Mouse (Mus musculus) heart, embryonic 11.5 days (tissue): ENCODE results near the gene Dnajc7. TPM values are rescaled to one million over a fixed set of nuclear protein-coding genes. Genes with fewer than 3 reads are reported as not detected.

Experiments used
- ATAC-seq: fragments of 200-750 bp; cut with Nextera tagmentation; replicated peaks from 2 replicates; pipeline ENCODE4 v1.8.0; 2017; ENCODE audit warnings: moderate library complexity; ENCODE audit not compliant: insufficient number of reproducible peaks, low FRiP score, low TSS enrichment
- H3K27ac ChIP-seq: fragments of 300-500 bp; sonication (generic); 2 replicates; pipeline ENCODE4 v1.5.1; 2014; ENCODE audit warnings: mild to moderate bottlenecking, low read depth, low read length
- H3K27me3 ChIP-seq: fragments of 300-500 bp; sonication (generic); 2 replicates; pipeline ENCODE4 v1.6.1; 2014; ENCODE audit warnings: mild to moderate bottlenecking, low read length, mixed read lengths; ENCODE audit not compliant: control insufficient read depth, insufficient read depth
- H3K36me3 ChIP-seq: fragments of 300-500 bp; sonication (generic); 2 replicates; pipeline ENCODE4 v1.6.1; 2014; ENCODE audit warnings: mild to moderate bottlenecking, low read length, moderate library complexity, mixed read lengths; ENCODE audit not compliant: control insufficient read depth, insufficient read depth
- H3K4me1 ChIP-seq: fragments of 300-500 bp; sonication (generic); 2 replicates; pipeline ENCODE4 v1.6.1; 2014; ENCODE audit warnings: low read length; ENCODE audit not compliant: control insufficient read depth, insufficient read depth
- H3K4me2 ChIP-seq: fragments of 300-500 bp; sonication (generic); 2 replicates; pipeline ENCODE4 v1.6.1; 2014; ENCODE audit warnings: mild to moderate bottlenecking, moderate library complexity
- H3K4me3 ChIP-seq: fragments of 300-500 bp; sonication (generic); 2 replicates; pipeline ENCODE4 v1.5.1; 2014; ENCODE audit warnings: low read depth, low read length
- H3K9ac ChIP-seq: fragments of 300-500 bp; sonication (generic); 2 replicates; pipeline ENCODE4 v1.6.1; 2014; ENCODE audit warnings: mild to moderate bottlenecking, low read depth, low read length, moderate library complexity
- H3K9me3 ChIP-seq: fragments of 300-500 bp; sonication (generic); replicated peaks from 2 replicates; pipeline ENCODE4 v1.6.1; 2016; ENCODE audit warnings: low read length; ENCODE audit not compliant: control insufficient read depth
- WGBS: fragments of 180-500 bp; shearing (Covaris S2); extraction: QIAGEN DNeasy Blood & Tissue Kit; methylation state at CpG from one replicate; pipeline ENCODE4 v1.1.7; 2014; ENCODE audit not compliant: insufficient replicate concordance; 5-methylcytosine and 5-hydroxymethylcytosine counted together
- polyA plus RNA-seq: library from polyadenylated mRNA; unstranded; fragments of >200 nt; fragmentation: Nextera tagmentation; extraction: Ambion mirVana; gene quantifications from 2 replicates; pipeline ENCODE4 v1.2.1, GENCODE M21; 2014

Dnajc7 gene
- polyA plus RNA-seq, 1 experiment from 2014 or later = 69.4 TPM

GRCm38 (mm10) chr11:100548141-100548540 lies 71.8 kb downstream of the Dnajc7 start:
- no peak overlapping the region for H3K4me3 ChIP-seq
- whole genome bisulfite sequencing = 60% methylated on average over 6 of the region's 6 CpGs
- H3K4me1 ChIP-seq = no peaks in the 10 kb centered on the region
- H3K9ac ChIP-seq = no peak overlapping the region
- no peak overlapping the region for H3K4me2 ChIP-seq
- H3K27ac ChIP-seq = no peak overlapping the region
- H3K36me3 ChIP-seq = no peaks in the 10 kb centered on the region
- no peaks in the 10 kb centered on the region for H3K27me3 ChIP-seq
- ATAC-seq = no peak
- H3K9me3 ChIP-seq = no peaks in the 10 kb centered on the region

- Histone ChIP-seq H3K27me3 (no peaks in the 10 kb centered on the region), H3K9ac (no peak overlapping the region), H3K4me1 (no peaks in the 10 kb centered on the region), H3K27ac (no peak overlapping the region), H3K9me3 (no peaks in the 10 kb centered on the region), H3K4me3 (no peak overlapping the region), H3K36me3 (no peaks in the 10 kb centered on the region), H3K4me2 (no peak overlapping the region)
- 82% methylated on average over 6 of the region's 6 CpGs for WGBS
- ATAC-seq = no peak
Observed at GRCm38 (mm10) chr11:100546955-100547354, 73.0 kb downstream of the Dnajc7 start.

GRCm38 (mm10) chr11:100545746-100546085 lies 74.3 kb downstream of the Dnajc7 start:
- Histone ChIP-seq H3K4me1 (0 out of 2 replicates have a peak, but pooled peaks cover 3% of the 10 kb centered on the region), H3K9me3 (no peaks in the 10 kb centered on the region), H3K4me3 (peak overlapping the region; percentile 45), H3K36me3 (no peaks in the 10 kb centered on the region), H3K9ac (peak overlapping the region; percentile 53; the same call in 1 of the 2 replicates), H3K27me3 (no peaks in the 10 kb centered on the region), H3K4me2 (peak overlapping the region; percentile 75), H3K27ac (peak overlapping the region; percentile 24; the same call in 1 of the 2 replicates)
- WGBS = 26% methylated on average over 7 of the region's 7 CpGs
- no peak for ATAC-seq

- Histone ChIP-seq H3K4me3 (peak within 1 kb of the TSS; percentile 45), H3K4me1 (0 out of 2 replicates have a peak, but pooled peaks cover 3% of the 10 kb centered on the region), H3K27ac (peak within 1 kb of the TSS; percentile 24; the same call in 1 of the 2 replicates), H3K9ac (peak within 1 kb of the TSS; percentile 76), H3K36me3 (no peaks in the 10 kb centered on the region), H3K27me3 (no peaks in the 10 kb centered on the region), H3K9me3 (no peaks in the 10 kb centered on the region), H3K4me2 (peak within 1 kb of the TSS; percentile 75)
- peak; percentile 94 for ATAC-seq
- 5% methylated on average over 28 of the region's 28 CpGs for WGBS
Observed at GRCm38 (mm10) chr11:100544832-100545745, 74.9 kb downstream of the Dnajc7 start, which contains the start of gene Ttc25. Ttc25 (plus strand) TSS chr11:100545607.

- Histone ChIP-seq H3K27me3 (no peaks in the 10 kb centered on the region), H3K9ac (no peak overlapping the region), H3K4me1 (0 out of 2 replicates have a peak, but pooled peaks cover 3% of the 10 kb centered on the region), H3K4me3 (no peak overlapping the region), H3K9me3 (no peaks in the 10 kb centered on the region), H3K4me2 (no peak overlapping the region), H3K36me3 (no peaks in the 10 kb centered on the region), H3K27ac (no peak overlapping the region)
- no peak for ATAC-seq
- 57% methylated on average over 2 of the region's 2 CpGs for WGBS
Observed at GRCm38 (mm10) chr11:100541577-100541976, 78.4 kb downstream of the Dnajc7 start.

GRCm38 (mm10) chr11:100540966-100541365 lies 79.0 kb downstream of the Dnajc7 start:
- no peaks in the 10 kb centered on the region for H3K9me3 ChIP-seq
- H3K4me1 ChIP-seq = 0 out of 2 replicates have a peak, but pooled peaks cover 3% of the 10 kb centered on the region
- no peak overlapping the region for H3K4me3 ChIP-seq
- H3K27ac ChIP-seq = no peak overlapping the region
- no peaks in the 10 kb centered on the region for H3K27me3 ChIP-seq
- WGBS = 23% methylated on average over 6 of the region's 6 CpGs
- no peaks in the 10 kb centered on the region for H3K36me3 ChIP-seq
- no peak overlapping the region for H3K4me2 ChIP-seq
- no peak for ATAC-seq
- H3K9ac ChIP-seq = no peak overlapping the region

- no peaks in the 10 kb centered on the region for H3K27me3 ChIP-seq
- no peak overlapping the region for H3K27ac ChIP-seq
- no peak overlapping the region for H3K4me2 ChIP-seq
- H3K9me3 ChIP-seq = no peaks in the 10 kb centered on the region
- no peak overlapping the region for H3K9ac ChIP-seq
- ATAC-seq = no peak
- H3K36me3 ChIP-seq = no peaks in the 10 kb centered on the region
- 0 out of 2 replicates have a peak, but pooled peaks cover 3% of the 10 kb centered on the region for H3K4me1 ChIP-seq
- no peak overlapping the region for H3K4me3 ChIP-seq
Observed at GRCm38 (mm10) chr11:100536466-100536865, 83.5 kb downstream of the Dnajc7 start.

GRCm38 (mm10) chr11:100535996-100536395 lies 84.0 kb downstream of the Dnajc7 start:
- ATAC-seq = no peak
- Histone ChIP-seq H3K9me3 (no peaks in the 10 kb centered on the region), H3K27ac (no peak overlapping the region), H3K9ac (no peak overlapping the region), H3K36me3 (no peaks in the 10 kb centered on the region), H3K4me3 (no peak overlapping the region), H3K4me2 (no peak overlapping the region), H3K4me1 (no peaks in the 10 kb centered on the region), H3K27me3 (no peaks in the 10 kb centered on the region)
- 76% methylated on average over 1 of the region's 1 CpGs for WGBS
